Mouse (Mus musculus): ENCODE results near the gene Mrpl52. TPM values are rescaled to one million over a fixed set of nuclear protein-coding genes. Genes with fewer than 3 reads are reported as not detected.

The Mrpl52 gene
- 62.3 and 63.5 TPM in 2 replicates for polyA plus RNA-seq (2012)

DNA sequence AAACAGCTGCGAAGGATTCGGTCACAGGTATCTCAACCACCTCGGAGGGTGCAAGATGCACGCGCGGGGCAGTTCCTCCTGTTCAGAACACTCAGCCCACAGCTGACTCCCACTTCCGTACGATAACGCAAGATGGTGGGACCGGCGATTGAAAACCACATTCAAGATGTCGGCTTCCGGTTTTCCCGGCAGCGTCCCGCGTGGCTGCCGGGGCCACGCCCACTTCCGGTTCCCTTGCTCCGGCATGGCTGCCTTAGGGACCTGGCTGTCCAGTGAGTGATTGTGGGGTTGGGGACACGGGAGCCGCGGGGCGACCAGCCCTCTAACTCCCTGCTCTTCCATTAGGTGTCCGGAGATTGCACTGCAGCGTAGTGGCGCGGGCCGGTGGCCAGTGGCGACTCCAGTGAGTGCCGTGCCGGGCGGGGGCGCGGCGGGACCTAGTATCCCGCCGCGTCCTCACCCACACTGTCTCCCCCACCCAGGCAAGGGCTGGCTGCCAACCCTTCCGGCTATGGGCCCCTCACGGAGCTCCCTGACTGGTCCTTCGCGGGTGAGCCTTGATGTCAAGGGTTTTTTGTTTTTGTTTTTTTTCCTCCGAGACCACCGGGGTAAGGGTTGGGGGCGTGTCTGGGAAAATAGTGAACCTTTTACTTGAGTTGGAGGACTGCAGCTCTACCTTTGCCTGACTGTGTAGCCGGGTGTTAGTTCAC is at the start of gene Mrpl52:
Gene Mrpl52, plus strand, starts transcription at position 221 of the 710 bp plus-strand sequence.
- Histone ChIP-seq H3K27me3 (ENCODE audit: control insufficient read depth) (peaks cover 21% of the 10 kb centered on the region), H3K9me3 (ENCODE audit: control insufficient read depth, low read length) (no peaks in the 10 kb centered on the region; the same call in 1 of the 2 replicates), H3K36me3 (ENCODE audit: control insufficient read depth) (peaks cover 19% of the 10 kb centered on the region), H3K4me3 (replicated peaks) (peak within 1 kb of the TSS; percentile 93), H3K4me1 (ENCODE audit: control insufficient read depth) (peaks cover 65% of the 10 kb centered on the region)
- TF ChIP-seq TAL1 (IDR thresholded peaks at IDR 0.05; ENCODE audit: low read length) (no peak), GATA1 (IDR thresholded peaks at IDR 0.05; ENCODE audit: low read length) (no peak)

DNA sequence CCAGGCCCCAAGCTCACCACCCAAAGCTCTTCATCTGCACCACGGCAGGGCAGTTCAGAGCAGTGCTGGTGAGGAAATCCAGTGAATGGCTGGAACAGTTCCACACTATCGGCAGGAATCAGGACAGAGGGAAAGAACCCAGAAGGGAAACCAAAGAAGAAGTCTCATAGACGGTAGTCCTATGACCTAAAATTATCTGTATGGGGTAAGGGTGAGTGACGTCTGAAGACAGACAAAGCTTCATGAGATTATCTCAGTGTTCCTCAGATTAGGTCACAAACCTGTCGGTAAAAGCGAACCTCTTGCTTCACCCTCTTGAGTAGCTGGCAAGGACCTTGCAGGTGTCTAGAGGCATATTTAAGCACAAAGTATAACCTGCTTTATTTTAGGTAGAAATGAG is 49.5 kb upstream of the Mrpl52 start:
- no peaks in the 10 kb centered on the region for H3K4me1 ChIP-seq (ENCODE audit: control insufficient read depth)
- no peak for TF ChIP-seq GATA1 (IDR thresholded peaks at IDR 0.05; ENCODE audit: low read length)
- TF ChIP-seq TAL1 (IDR thresholded peaks at IDR 0.05; ENCODE audit: low read length) = no peak
- no peaks in the 10 kb centered on the region for H3K9me3 ChIP-seq (ENCODE audit: control insufficient read depth, low read length)
- no peaks in the 10 kb centered on the region for H3K27me3 ChIP-seq (ENCODE audit: control insufficient read depth)
- no peak overlapping the region for H3K4me3 ChIP-seq (replicated peaks)
- H3K36me3 ChIP-seq (ENCODE audit: control insufficient read depth) = no peaks in the 10 kb centered on the region; the same call in 1 of the 2 replicates

DNA sequence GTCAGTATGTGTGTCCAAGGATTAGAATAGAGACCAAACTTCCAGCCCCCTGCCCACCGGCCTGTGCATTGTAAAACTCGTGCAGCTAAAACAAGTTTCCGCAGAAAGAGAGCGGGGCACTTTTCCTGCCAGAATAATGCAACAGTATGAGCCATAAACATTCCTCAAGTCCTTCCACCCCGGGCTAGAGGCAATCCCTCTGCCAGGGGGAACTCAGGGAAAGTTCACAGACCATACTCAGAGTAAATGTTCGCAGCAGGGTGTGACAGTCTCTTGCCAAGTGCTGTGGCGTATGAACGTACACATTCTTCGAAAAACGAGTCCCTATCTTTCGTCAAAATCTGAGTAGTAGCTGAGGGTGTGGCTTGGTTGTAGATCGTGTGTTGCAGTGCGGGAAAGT is 47.1 kb upstream of the Mrpl52 start:
- H3K27me3 ChIP-seq (ENCODE audit: control insufficient read depth) = no peaks in the 10 kb centered on the region
- H3K4me3 ChIP-seq (replicated peaks) = no peak overlapping the region
- H3K9me3 ChIP-seq (ENCODE audit: control insufficient read depth, low read length) = no peaks in the 10 kb centered on the region
- no peaks in the 10 kb centered on the region for H3K4me1 ChIP-seq (ENCODE audit: control insufficient read depth)
- no peak for TF ChIP-seq GATA1 (IDR thresholded peaks at IDR 0.05; ENCODE audit: low read length)
- TF ChIP-seq TAL1 (IDR thresholded peaks at IDR 0.05; ENCODE audit: low read length) = no peak
- no peaks in the 10 kb centered on the region; the same call in 1 of the 2 replicates for H3K36me3 ChIP-seq (ENCODE audit: control insufficient read depth)

DNA sequence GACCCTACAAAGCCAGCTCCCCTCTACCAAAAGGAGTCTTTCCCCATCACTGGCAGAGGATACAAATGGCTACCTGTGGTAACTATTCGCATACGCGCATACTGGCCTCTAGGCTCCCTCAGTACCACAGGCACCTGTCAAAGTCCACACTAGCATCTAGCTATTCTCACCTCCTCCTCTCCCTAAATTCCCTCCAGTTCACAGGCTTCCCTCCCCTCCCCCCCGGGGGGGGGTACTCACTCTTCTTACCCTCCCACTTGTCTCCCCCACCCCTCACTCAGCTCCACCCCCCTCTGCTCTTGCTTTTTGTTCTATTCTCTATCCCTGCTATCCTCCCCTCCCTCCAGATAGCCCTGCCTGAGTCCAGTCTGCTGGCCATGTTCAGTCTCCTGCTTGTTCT is 46.1 kb upstream of the Mrpl52 start:
- H3K4me3 ChIP-seq (replicated peaks) = no peak overlapping the region
- H3K9me3 ChIP-seq (ENCODE audit: control insufficient read depth, low read length) = no peaks in the 10 kb centered on the region
- no peaks in the 10 kb centered on the region for H3K27me3 ChIP-seq (ENCODE audit: control insufficient read depth)
- H3K4me1 ChIP-seq (ENCODE audit: control insufficient read depth) = no peaks in the 10 kb centered on the region
- TF ChIP-seq GATA1 (IDR thresholded peaks at IDR 0.05; ENCODE audit: low read length) = no peak
- no peak for TF ChIP-seq TAL1 (IDR thresholded peaks at IDR 0.05; ENCODE audit: low read length)
- no peaks in the 10 kb centered on the region; the same call in 1 of the 2 replicates for H3K36me3 ChIP-seq (ENCODE audit: control insufficient read depth)

DNA sequence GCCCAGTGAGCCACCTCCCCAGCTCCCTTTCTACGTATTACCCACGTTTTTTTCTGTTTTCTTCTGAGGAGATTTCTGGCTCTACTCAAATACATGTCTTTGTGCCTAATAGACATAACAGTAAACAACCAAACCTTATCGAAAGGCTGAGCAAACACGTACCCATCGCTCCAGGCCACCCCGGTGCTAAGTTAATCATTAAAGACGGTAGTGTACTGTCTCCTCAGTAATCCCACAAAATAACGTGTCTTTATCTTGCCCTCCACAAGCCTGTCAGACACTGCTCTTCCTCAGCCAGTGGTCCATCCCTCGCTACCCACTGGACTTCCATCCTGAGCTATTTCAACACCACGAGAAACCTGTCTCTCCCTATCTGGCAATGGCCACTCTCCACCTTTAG is 44.9 kb upstream of the Mrpl52 start:
- TF ChIP-seq GATA1 (IDR thresholded peaks at IDR 0.05; ENCODE audit: low read length) (no peak), TAL1 (IDR thresholded peaks at IDR 0.05; ENCODE audit: low read length) (no peak)
- no peaks in the 10 kb centered on the region for H3K9me3 ChIP-seq (ENCODE audit: control insufficient read depth, low read length)
- no peaks in the 10 kb centered on the region; the same call in 1 of the 2 replicates for H3K36me3 ChIP-seq (ENCODE audit: control insufficient read depth)
- H3K4me1 ChIP-seq (ENCODE audit: control insufficient read depth) = no peaks in the 10 kb centered on the region
- H3K4me3 ChIP-seq (replicated peaks) = no peak overlapping the region
- no peaks in the 10 kb centered on the region for H3K27me3 ChIP-seq (ENCODE audit: control insufficient read depth)

DNA sequence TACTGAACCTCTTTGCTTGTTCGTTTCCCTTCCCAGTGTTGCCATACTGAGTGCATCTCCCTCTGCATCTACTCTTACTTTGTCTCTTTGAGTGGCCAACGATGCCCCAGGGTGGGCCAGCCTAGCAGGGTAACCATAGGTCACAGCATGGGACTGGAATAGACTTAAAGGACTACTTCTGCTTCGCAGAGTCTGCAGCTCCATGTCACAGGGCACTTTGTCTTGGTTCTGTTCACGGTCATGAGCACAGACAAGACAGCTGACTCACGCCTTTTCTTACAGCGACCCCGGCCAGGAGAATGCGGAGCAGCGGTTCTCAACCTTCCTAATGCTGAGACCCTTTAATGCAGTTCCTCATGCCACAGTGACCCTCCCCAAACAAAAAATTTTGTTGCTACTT is 44.1 kb upstream of the Mrpl52 start:
- H3K4me3 ChIP-seq (replicated peaks) = no peak overlapping the region
- H3K4me1 ChIP-seq (ENCODE audit: control insufficient read depth) = no peaks in the 10 kb centered on the region
- no peaks in the 10 kb centered on the region; the same call in 1 of the 2 replicates for H3K36me3 ChIP-seq (ENCODE audit: control insufficient read depth)
- H3K27me3 ChIP-seq (ENCODE audit: control insufficient read depth) = no peaks in the 10 kb centered on the region
- TF ChIP-seq TAL1 (IDR thresholded peaks at IDR 0.05; ENCODE audit: low read length) = no peak
- no peak for TF ChIP-seq GATA1 (IDR thresholded peaks at IDR 0.05; ENCODE audit: low read length)
- no peaks in the 10 kb centered on the region for H3K9me3 ChIP-seq (ENCODE audit: control insufficient read depth, low read length)

DNA sequence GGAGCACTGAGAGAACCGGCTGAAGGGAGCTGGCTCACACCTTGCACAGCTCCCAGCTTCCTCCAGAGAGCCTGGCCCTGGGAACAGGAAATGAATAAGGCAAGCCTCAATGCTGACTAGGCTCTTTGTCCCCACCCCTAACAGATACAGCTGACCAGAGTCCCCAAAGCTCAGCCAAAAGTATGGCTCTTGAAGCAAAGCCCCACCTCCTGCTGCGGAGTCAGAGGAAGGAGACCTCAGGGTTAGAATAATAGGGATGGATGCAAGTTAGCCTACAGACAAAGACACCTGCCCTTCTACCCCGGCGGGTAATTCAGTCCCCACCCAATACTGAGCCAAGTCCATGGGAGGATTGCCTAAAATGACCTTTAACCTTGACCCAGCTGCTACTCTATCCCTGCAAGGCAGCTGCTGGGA is 43.3 kb upstream of the Mrpl52 start:
- H3K4me1 ChIP-seq (ENCODE audit: control insufficient read depth) = no peaks in the 10 kb centered on the region
- no peak for TF ChIP-seq TAL1 (IDR thresholded peaks at IDR 0.05; ENCODE audit: low read length)
- no peak for TF ChIP-seq GATA1 (IDR thresholded peaks at IDR 0.05; ENCODE audit: low read length)
- H3K36me3 ChIP-seq (ENCODE audit: control insufficient read depth) = no peaks in the 10 kb centered on the region
- no peaks in the 10 kb centered on the region for H3K27me3 ChIP-seq (ENCODE audit: control insufficient read depth)
- no peak overlapping the region for H3K4me3 ChIP-seq (replicated peaks)
- H3K9me3 ChIP-seq (ENCODE audit: control insufficient read depth, low read length) = no peaks in the 10 kb centered on the region

DNA sequence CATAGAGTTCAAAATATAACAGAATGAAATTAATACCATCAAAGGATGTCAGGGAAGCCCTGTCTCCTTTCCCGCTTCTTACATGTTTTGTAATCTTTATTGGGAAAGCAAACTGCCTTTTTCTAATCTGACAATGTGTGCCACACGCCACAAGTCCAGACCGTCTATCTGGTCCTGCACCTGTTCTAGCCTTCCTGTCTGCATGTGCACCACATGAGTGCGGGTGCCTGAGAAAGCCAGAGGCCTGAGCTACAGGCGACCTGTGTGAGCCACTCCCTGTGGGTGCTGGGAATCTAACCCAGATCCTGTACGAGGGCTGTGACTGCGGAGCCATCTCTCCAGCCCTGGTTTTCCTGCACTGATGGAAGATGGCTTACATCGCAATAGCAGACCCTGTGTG is 42.3 kb upstream of the Mrpl52 start:
- Histone ChIP-seq H3K9me3 (ENCODE audit: control insufficient read depth, low read length) (no peaks in the 10 kb centered on the region), H3K27me3 (ENCODE audit: control insufficient read depth) (no peaks in the 10 kb centered on the region), H3K4me3 (replicated peaks) (no peak overlapping the region), H3K36me3 (ENCODE audit: control insufficient read depth) (no peaks in the 10 kb centered on the region), H3K4me1 (ENCODE audit: control insufficient read depth) (no peaks in the 10 kb centered on the region)
- TF ChIP-seq GATA1 (IDR thresholded peaks at IDR 0.05; ENCODE audit: low read length) = no peak
- TF ChIP-seq TAL1 (IDR thresholded peaks at IDR 0.05; ENCODE audit: low read length) = no peak

DNA sequence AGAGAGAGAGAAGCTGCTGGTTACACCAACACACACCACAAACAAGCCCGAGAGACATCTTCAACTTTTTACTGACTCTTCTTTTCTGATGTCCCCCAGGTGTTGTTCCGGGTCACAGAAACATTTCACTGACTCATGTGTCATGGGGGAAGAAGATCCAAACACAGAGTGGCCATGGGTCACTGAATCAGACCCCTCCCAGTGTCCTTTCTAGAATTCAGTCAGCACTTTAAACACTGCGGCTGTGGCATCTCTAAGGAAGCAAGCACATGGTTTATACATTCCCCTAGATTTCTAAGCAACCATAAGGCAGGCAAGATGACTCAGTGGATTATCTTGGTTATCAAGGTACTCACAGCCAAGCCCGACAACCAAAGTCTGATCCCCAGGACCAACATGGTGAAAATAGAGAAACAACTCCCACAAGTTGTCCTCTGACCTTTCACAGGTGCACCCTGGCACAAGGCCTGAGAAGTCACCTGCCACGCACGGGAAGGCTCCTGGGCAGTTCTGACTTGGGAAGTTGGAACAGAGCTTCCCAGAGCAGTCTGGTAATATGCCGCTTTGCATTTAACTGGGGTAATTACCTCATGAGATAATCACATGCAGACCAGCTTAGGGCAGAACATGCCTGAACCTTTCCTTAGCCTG is 40.6 kb upstream of the Mrpl52 start:
- no peaks in the 10 kb centered on the region for H3K4me1 ChIP-seq (ENCODE audit: control insufficient read depth)
- H3K27me3 ChIP-seq (ENCODE audit: control insufficient read depth) = no peaks in the 10 kb centered on the region
- TF ChIP-seq GATA1 (IDR thresholded peaks at IDR 0.05; ENCODE audit: low read length) (no peak), TAL1 (IDR thresholded peaks at IDR 0.05; ENCODE audit: low read length) (no peak)
- H3K4me3 ChIP-seq (replicated peaks) = no peak overlapping the region
- H3K9me3 ChIP-seq (ENCODE audit: control insufficient read depth, low read length) = no peaks in the 10 kb centered on the region
- H3K36me3 ChIP-seq (ENCODE audit: control insufficient read depth) = no peaks in the 10 kb centered on the region
